13 mouse cellular contexts compared by ENCODE assay signal in the genomic region with DNA sequence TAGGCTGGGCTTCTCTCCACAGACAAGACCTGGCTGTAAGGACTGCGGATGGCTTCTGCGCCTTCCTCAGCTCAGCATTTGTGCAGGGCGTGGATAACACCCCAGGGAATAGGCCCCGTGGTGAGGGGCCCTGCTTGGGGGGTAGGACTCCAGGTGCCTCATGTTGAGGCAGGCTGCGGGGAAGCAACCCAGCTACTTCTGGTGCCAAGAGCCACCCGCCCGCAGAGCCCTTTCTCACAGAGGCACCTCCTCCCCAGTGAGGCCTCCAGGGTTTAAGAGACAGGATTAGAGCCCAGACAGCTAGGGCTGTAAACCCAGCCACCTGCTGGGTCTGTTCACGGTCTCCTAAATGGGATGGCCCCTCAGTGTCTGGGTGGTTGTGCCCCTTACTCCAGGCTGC. TPM values are rescaled to one million over a fixed set of nuclear protein-coding genes. Genes with fewer than 3 reads are reported as not detected.
DNase-seq lines count a peak whose midpoint lies in the region; ATAC-seq lines count a peak whose summit lies in the region.
"Had no signal": no experiment of that assay in that cellular context is flagged by ENCODE, and none has a peak within 500 bp of the region (broad histone marks: within the 10 kb centered on the region; RNA-seq: fewer than 3 reads in every experiment).

No protein-coding gene starts in this region.

- H3K4me2 ChIP-seq in hindbrain, embryonic 13.5 days, result no peak overlapping the region
- no peak overlapping the region for H3K4me2 ChIP-seq in hindbrain, embryonic 11.5 days (replicated peaks; ENCODE audit: low read depth, low read length)
- H3K4me2 ChIP-seq in stomach, embryonic 16.5 days (ENCODE audit: low read depth, low read length), result peak overlapping the region; percentile 35
- H3K4me2 ChIP-seq in kidney, embryonic 15.5 days, result no peak overlapping the region

- no peak overlapping the region for H3K27ac ChIP-seq in hindbrain, embryonic 13.5 days
- H3K27ac ChIP-seq in hindbrain, embryonic 11.5 days (ENCODE audit: low read depth, low read length), result no peak overlapping the region
- H3K27ac ChIP-seq in limb, embryonic 10.5 days, result peak overlapping the region; percentile 19
- peak overlapping the region; percentile 90 for H3K27ac ChIP-seq in stomach, embryonic 16.5 days (ENCODE audit: low read length)
- no peak overlapping the region for H3K27ac ChIP-seq in kidney, embryonic 15.5 days
- H3K27ac ChIP-seq: liver, embryonic 14.5 days had no signal

- no peak for ATAC-seq in hindbrain, embryonic 13.5 days (ENCODE audit: low FRiP score)
- ATAC-seq in hindbrain, embryonic 11.5 days (ENCODE audit: low FRiP score), result no peak
- peak; percentile 28; the same call in 1 of the 2 replicates for ATAC-seq in stomach, embryonic 16.5 days (ENCODE audit: insufficient read depth, low FRiP score)
- ATAC-seq in kidney, embryonic 15.5 days (replicated peaks; ENCODE audit: low FRiP score), result no peak

- DNase-seq in hindbrain, embryonic 11.5 days (ENCODE audit: low spot score), result no peak
- peak; percentile 72 for DNase-seq in thymus, postnatal 14 days
- DNase-seq in thymus, postnatal 36 days, result no peak
- DNase-seq in limb, embryonic 10.5 days (ENCODE audit: low spot score), result no peak
- DNase-seq in right cerebral cortex, postnatal 14 days, result no peak
- DNase-seq: cerebellum, adult 2 months; heart, adult 18-20 months; kidney, adult 18-20 months had no signal

- WGBS in hindbrain, embryonic 13.5 days, result 34% methylated on average over 8 of the region's 8 CpGs
- WGBS in hindbrain, embryonic 11.5 days, result 38% methylated on average over 8 of the region's 8 CpGs
- 27% methylated on average over 8 of the region's 8 CpGs for WGBS in limb, embryonic 10.5 days
- 20% methylated on average over 8 of the region's 8 CpGs for WGBS in stomach, embryonic 16.5 days
- WGBS in kidney, embryonic 15.5 days, result 14% methylated on average over 8 of the region's 8 CpGs

- no peak overlapping the region for H3K4me3 ChIP-seq in hindbrain, embryonic 13.5 days
- no peak overlapping the region for H3K4me3 ChIP-seq in hindbrain, embryonic 11.5 days (ENCODE audit: low read depth, low read length)
- H3K4me3 ChIP-seq in limb, embryonic 10.5 days, result 0 out of 2 replicates have a peak overlapping the region, but pooled peaks have one; percentile 1
- peak overlapping the region; percentile 34; the same call in 1 of the 2 replicates for H3K4me3 ChIP-seq in stomach, embryonic 16.5 days (replicated peaks; ENCODE audit: low read length)
- no peak overlapping the region for H3K4me3 ChIP-seq in kidney, embryonic 15.5 days (replicated peaks)
- H3K4me3 ChIP-seq: megakaryocyte, embryonic 14.5 days had no signal

- H3K9ac ChIP-seq in hindbrain, embryonic 13.5 days, result 0 out of 2 replicates have a peak overlapping the region, but pooled peaks have one; percentile 19
- H3K9ac ChIP-seq in hindbrain, embryonic 11.5 days (ENCODE audit: low read depth, low read length), result no peak overlapping the region
- peak overlapping the region; percentile 60 for H3K9ac ChIP-seq in stomach, embryonic 16.5 days (ENCODE audit: low read length)
- H3K9ac ChIP-seq in kidney, embryonic 15.5 days, result no peak overlapping the region
- H3K9ac ChIP-seq: liver, embryonic 14.5 days had no signal

- H3K36me3 ChIP-seq in hindbrain, embryonic 13.5 days, result no peaks in the 10 kb centered on the region
- no peaks in the 10 kb centered on the region for H3K36me3 ChIP-seq in hindbrain, embryonic 11.5 days (ENCODE audit: control insufficient read depth, insufficient read depth, low read length)
- no peaks in the 10 kb centered on the region for H3K36me3 ChIP-seq in limb, embryonic 10.5 days
- no peaks in the 10 kb centered on the region for H3K36me3 ChIP-seq in stomach, embryonic 16.5 days (ENCODE audit: control insufficient read depth, insufficient read depth, low read length)
- no peaks in the 10 kb centered on the region for H3K36me3 ChIP-seq in kidney, embryonic 15.5 days

- peaks cover 14% of the 10 kb centered on the region; the same call in 1 of the 2 replicates for H3K4me1 ChIP-seq in hindbrain, embryonic 13.5 days (replicated peaks)
- no peaks in the 10 kb centered on the region for H3K4me1 ChIP-seq in hindbrain, embryonic 11.5 days (replicated peaks; ENCODE audit: control insufficient read depth, insufficient read depth, low read length)
- H3K4me1 ChIP-seq in limb, embryonic 10.5 days, result peaks cover 28% of the 10 kb centered on the region
- H3K4me1 ChIP-seq in stomach, embryonic 16.5 days (ENCODE audit: control insufficient read depth, insufficient read depth, low read length), result peaks cover 30% of the 10 kb centered on the region
- H3K4me1 ChIP-seq in kidney, embryonic 15.5 days, result peaks cover 19% of the 10 kb centered on the region

- peaks cover 32% of the 10 kb centered on the region for H3K27me3 ChIP-seq in hindbrain, embryonic 13.5 days
- no peaks in the 10 kb centered on the region for H3K27me3 ChIP-seq in hindbrain, embryonic 11.5 days (ENCODE audit: control insufficient read depth, insufficient read depth, low read length)
- peaks cover 31% of the 10 kb centered on the region for H3K27me3 ChIP-seq in limb, embryonic 10.5 days (ENCODE audit: low read depth, poor library complexity, severe bottlenecking)
- no peaks in the 10 kb centered on the region for H3K27me3 ChIP-seq in stomach, embryonic 16.5 days (ENCODE audit: control insufficient read depth, insufficient read depth, low read length)
- H3K27me3 ChIP-seq in kidney, embryonic 15.5 days, result peaks cover 15% of the 10 kb centered on the region

- no peaks in the 10 kb centered on the region for H3K9me3 ChIP-seq in hindbrain, embryonic 13.5 days
- H3K9me3 ChIP-seq in hindbrain, embryonic 11.5 days (ENCODE audit: control insufficient read depth, low read length), result no peaks in the 10 kb centered on the region
- no peaks in the 10 kb centered on the region for H3K9me3 ChIP-seq in limb, embryonic 10.5 days (replicated peaks)
- no peaks in the 10 kb centered on the region for H3K9me3 ChIP-seq in stomach, embryonic 16.5 days (replicated peaks; ENCODE audit: control insufficient read depth, low read length)
- H3K9me3 ChIP-seq in kidney, embryonic 15.5 days (replicated peaks), result no peaks in the 10 kb centered on the region
- H3K9me3 ChIP-seq: megakaryocyte, embryonic 14.5 days had no signal

RNA-seq across cellular contexts. Expression of gene Cox19, which starts 0.4 kb away (rescaled TPM):
- polyA plus RNA-seq in hindbrain, embryonic 13.5 days (2015; fragmentation: Nextera tagmentation; extraction: Ambion mirVana), result 116 and 124 TPM in 2 replicates
- polyA plus RNA-seq in hindbrain, embryonic 11.5 days (2014; fragmentation: Nextera tagmentation; extraction: Ambion mirVana), result 127 and 129 TPM in 2 replicates
- 110 and 118 TPM in 2 replicates for polyA plus RNA-seq in limb, embryonic 10.5 days (2016; fragmentation: Nextera tagmentation; extraction: Ambion mirVana)
- polyA plus RNA-seq in stomach, embryonic 16.5 days (2015; fragmentation: Nextera tagmentation; extraction: Ambion mirVana), result 107 and 114 TPM in 2 replicates
- 96.2 and 102 TPM in 2 replicates for polyA plus RNA-seq in kidney, embryonic 15.5 days (2015; fragmentation: Nextera tagmentation; extraction: Ambion mirVana)

RNA-seq across cellular contexts. Expression of gene Cyp2w1, which starts 0.8 kb away (rescaled TPM):
- polyA plus RNA-seq in hindbrain, embryonic 13.5 days (2015; fragmentation: Nextera tagmentation; extraction: Ambion mirVana), result not detected in 2 replicates
- polyA plus RNA-seq in hindbrain, embryonic 11.5 days (2014; fragmentation: Nextera tagmentation; extraction: Ambion mirVana), result not detected in 2 replicates
- not detected in 2 replicates for polyA plus RNA-seq in limb, embryonic 10.5 days (2016; fragmentation: Nextera tagmentation; extraction: Ambion mirVana)
- 11.4 and 11.5 TPM in 2 replicates for polyA plus RNA-seq in stomach, embryonic 16.5 days (2015; fragmentation: Nextera tagmentation; extraction: Ambion mirVana)
- polyA plus RNA-seq in kidney, embryonic 15.5 days (2015; fragmentation: Nextera tagmentation; extraction: Ambion mirVana), result 0.16 and 0.60 TPM in 2 replicates
- polyA plus RNA-seq: cerebellum, adult 2 months had no signal

RNA-seq across cellular contexts. Expression of gene Gpr146, which starts 25.9 kb away (rescaled TPM):
- polyA plus RNA-seq in hindbrain, embryonic 13.5 days (2015; fragmentation: Nextera tagmentation; extraction: Ambion mirVana), result 1.6 and 2.4 TPM in 2 replicates
- 1.8 TPM in 2 replicates for polyA plus RNA-seq in hindbrain, embryonic 11.5 days (2014; fragmentation: Nextera tagmentation; extraction: Ambion mirVana)
- 2.2 and 2.3 TPM in 2 replicates for polyA plus RNA-seq in limb, embryonic 10.5 days (2016; fragmentation: Nextera tagmentation; extraction: Ambion mirVana)
- 3.1 and 4.2 TPM in 2 replicates for polyA plus RNA-seq in stomach, embryonic 16.5 days (2015; fragmentation: Nextera tagmentation; extraction: Ambion mirVana)
- polyA plus RNA-seq in kidney, embryonic 15.5 days (2015; fragmentation: Nextera tagmentation; extraction: Ambion mirVana), result 4.1 and 5.4 TPM in 2 replicates

RNA-seq across cellular contexts. Expression of gene Adap1, which starts 26.2 kb away (rescaled TPM):
- polyA plus RNA-seq in hindbrain, embryonic 13.5 days (2015; fragmentation: Nextera tagmentation; extraction: Ambion mirVana), result 24.9 and 26.5 TPM in 2 replicates
- 2.1 and 4.0 TPM in 2 replicates for polyA plus RNA-seq in hindbrain, embryonic 11.5 days (2014; fragmentation: Nextera tagmentation; extraction: Ambion mirVana)
- polyA plus RNA-seq in limb, embryonic 10.5 days (2016; fragmentation: Nextera tagmentation; extraction: Ambion mirVana), result 0.26 and 0.46 TPM in 2 replicates
- polyA plus RNA-seq in stomach, embryonic 16.5 days (2015; fragmentation: Nextera tagmentation; extraction: Ambion mirVana), result 2.4 and 2.6 TPM in 2 replicates
- 2.1 and 2.2 TPM in 2 replicates for polyA plus RNA-seq in kidney, embryonic 15.5 days (2015; fragmentation: Nextera tagmentation; extraction: Ambion mirVana)

RNA-seq across cellular contexts. Expression of gene C130050O18Rik, which starts 53.5 kb away (rescaled TPM):
- 0.13 and 0.22 TPM in 2 replicates for polyA plus RNA-seq in hindbrain, embryonic 13.5 days (2015; fragmentation: Nextera tagmentation; extraction: Ambion mirVana)
- polyA plus RNA-seq in hindbrain, embryonic 11.5 days (2014; fragmentation: Nextera tagmentation; extraction: Ambion mirVana), result 0.11 and 0.32 TPM in 2 replicates
- 0.16 and 0.56 TPM in 2 replicates for polyA plus RNA-seq in limb, embryonic 10.5 days (2016; fragmentation: Nextera tagmentation; extraction: Ambion mirVana)
- polyA plus RNA-seq in stomach, embryonic 16.5 days (2015; fragmentation: Nextera tagmentation; extraction: Ambion mirVana), result 0.80 and 1.2 TPM in 2 replicates
- 0.60 and 1.2 TPM in 2 replicates for polyA plus RNA-seq in kidney, embryonic 15.5 days (2015; fragmentation: Nextera tagmentation; extraction: Ambion mirVana)

Comparison
In these comparisons a context has a peak if more than half of its experiments do, and no peak if none do; other contexts are left out.
1. H3K9ac ChIP-seq: peak in hindbrain, embryonic 13.5 days (single experiment) and stomach, embryonic 16.5 days (single experiment); none in hindbrain, embryonic 11.5 days (single experiment) and kidney, embryonic 15.5 days (single experiment).
2. H3K27ac ChIP-seq: peak in limb, embryonic 10.5 days (single experiment) and stomach, embryonic 16.5 days (single experiment); none in hindbrain, embryonic 13.5 days (single experiment), hindbrain, embryonic 11.5 days (single experiment) and kidney, embryonic 15.5 days (single experiment).
3. H3K4me3 ChIP-seq: peak in limb, embryonic 10.5 days (single experiment) and stomach, embryonic 16.5 days (single experiment); none in hindbrain, embryonic 13.5 days (single experiment), hindbrain, embryonic 11.5 days (single experiment) and kidney, embryonic 15.5 days (single experiment).